8 mouse cellular contexts compared by ENCODE assay signal in genomic region chr13:111808637-111809465, GRCm38 (mm10). TPM values are rescaled to one million over a fixed set of nuclear protein-coding genes. Genes with fewer than 3 reads are reported as not detected.
DNase-seq lines count a peak whose midpoint lies in the region; ATAC-seq lines count a peak whose summit lies in the region.

Map3k1 (minus strand) TSS chr13:111808993.

- no peaks in the 10 kb centered on the region for H3K36me3 ChIP-seq in embryonic facial prominence, embryonic 10.5 days (replicated peaks)
- no peaks in the 10 kb centered on the region for H3K36me3 ChIP-seq in limb, embryonic 12.5 days
- H3K36me3 ChIP-seq in midbrain, embryonic 15.5 days (replicated peaks) = no peaks in the 10 kb centered on the region

- ATAC-seq in limb, embryonic 12.5 days (ENCODE audit: insufficient number of reproducible peaks, insufficient read depth, low FRiP score, low TSS enrichment, low read depth) = peak; percentile 76
- peak; percentile 90 for ATAC-seq in midbrain, embryonic 15.5 days (replicated peaks)

- peak within 1 kb of the TSS; percentile 96 for H3K4me3 ChIP-seq in embryonic facial prominence, embryonic 10.5 days
- peak within 1 kb of the TSS; percentile 98 for H3K4me3 ChIP-seq in limb, embryonic 12.5 days (replicated peaks)
- peak within 1 kb of the TSS; percentile 81 for H3K4me3 ChIP-seq in midbrain, embryonic 15.5 days

- DNase-seq in ovary, postnatal 36 days (ENCODE audit: low spot score) = peak; percentile 78
- DNase-seq in ovary, postnatal 14 days (ENCODE audit: low spot score) = no peak
- peak; percentile 84 for DNase-seq in embryonic facial prominence, embryonic 10.5 days (ENCODE audit: low spot score)
- peak; percentile 98 for DNase-seq in heart, adult 11 months
- DNase-seq in kidney, adult 11 months = peak; percentile 69
- peak; percentile 74 to 88 for DNase-seq in spleen, postnatal 4 days (ENCODE audit: low spot score in 2 of 2)

- H3K4me1 ChIP-seq in embryonic facial prominence, embryonic 10.5 days = peaks cover 46% of the 10 kb centered on the region
- peaks cover 32% of the 10 kb centered on the region for H3K4me1 ChIP-seq in limb, embryonic 12.5 days (replicated peaks)
- H3K4me1 ChIP-seq in midbrain, embryonic 15.5 days = peaks cover 16% of the 10 kb centered on the region

- peaks cover 17% of the 10 kb centered on the region for H3K27me3 ChIP-seq in embryonic facial prominence, embryonic 10.5 days (replicated peaks; ENCODE audit: low read depth, poor library complexity, severe bottlenecking)
- H3K27me3 ChIP-seq in limb, embryonic 12.5 days = peaks cover 10% of the 10 kb centered on the region; the same call in 1 of the 2 replicates
- no peaks in the 10 kb centered on the region for H3K27me3 ChIP-seq in midbrain, embryonic 15.5 days (replicated peaks)

- H3K27ac ChIP-seq in embryonic facial prominence, embryonic 10.5 days (replicated peaks) = peak within 1 kb of the TSS; percentile 97
- peak within 1 kb of the TSS; percentile 96 for H3K27ac ChIP-seq in limb, embryonic 12.5 days
- peak within 1 kb of the TSS; percentile 99 for H3K27ac ChIP-seq in midbrain, embryonic 15.5 days

- peak within 1 kb of the TSS; percentile 93 for H3K4me2 ChIP-seq in limb, embryonic 12.5 days
- H3K4me2 ChIP-seq in midbrain, embryonic 15.5 days = peak within 1 kb of the TSS; percentile 79

- peak within 1 kb of the TSS; percentile 93 for H3K9ac ChIP-seq in limb, embryonic 12.5 days (replicated peaks)
- H3K9ac ChIP-seq in midbrain, embryonic 15.5 days = peak within 1 kb of the TSS; percentile 80

- WGBS in embryonic facial prominence, embryonic 10.5 days = 1% methylated on average over 110 of the region's 136 CpGs
- under 1% methylated on average over 95 of the region's 136 CpGs for WGBS in limb, embryonic 12.5 days
- WGBS in midbrain, embryonic 15.5 days = under 1% methylated on average over 78 of the region's 136 CpGs

- H3K9me3 ChIP-seq in embryonic facial prominence, embryonic 10.5 days = no peaks in the 10 kb centered on the region
- H3K9me3 ChIP-seq in limb, embryonic 12.5 days = no peaks in the 10 kb centered on the region
- no peaks in the 10 kb centered on the region for H3K9me3 ChIP-seq in midbrain, embryonic 15.5 days

RNA-seq across cellular contexts. Expression of gene Map3k1, which starts in this region (rescaled TPM):
- polyA plus RNA-seq in embryonic facial prominence, embryonic 10.5 days (2016; fragmentation: Nextera tagmentation; extraction: Ambion mirVana) = 15.7 and 16.1 TPM in 2 replicates
- polyA plus RNA-seq in limb, embryonic 12.5 days (2016; fragmentation: Nextera tagmentation; extraction: Ambion mirVana) = 14.5 and 15.6 TPM in 2 replicates
- polyA plus RNA-seq in midbrain, embryonic 15.5 days (2015; fragmentation: Nextera tagmentation; extraction: Ambion mirVana) = 10.5 and 12.2 TPM in 2 replicates
